Mouse (Mus musculus): ENCODE results near the gene Mcoln2.

Gene Mcoln2

GRCm38 (mm10) chr3:146146131-146146530 lies 3.5 kb upstream of the Mcoln2 start:
- in situ Hi-C loops (cut with MboI), result no loop called here

- in situ Hi-C loops (cut with MboI), result no loop called here
Observed at GRCm38 (mm10) chr3:146150058-146150400, 396 bp downstream of the Mcoln2 start.

GRCm38 (mm10) chr3:146150560-146150959 lies 927 bp downstream of the Mcoln2 start:
- in situ Hi-C loops (cut with MboI), result no loop called here

DNA sequence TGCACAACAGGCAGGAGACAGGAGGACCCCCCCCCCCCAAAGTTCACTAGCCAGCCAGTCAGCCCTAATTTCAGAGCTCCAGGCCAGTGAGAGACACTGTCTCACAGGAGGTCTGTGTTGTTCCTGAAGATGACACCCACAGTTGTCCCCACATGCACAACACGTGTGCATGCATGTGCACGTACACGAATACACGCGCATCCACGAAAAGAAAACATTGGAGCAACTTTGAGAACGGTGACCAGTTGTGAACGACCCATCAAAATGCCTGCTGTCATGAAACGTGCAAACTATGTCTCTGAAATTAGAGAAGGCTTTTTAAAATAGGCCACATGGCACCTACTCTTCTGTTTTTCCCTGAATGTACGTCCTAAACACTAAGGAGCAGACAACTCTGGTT lies 1.7 kb downstream of the Mcoln2 start:
- in situ Hi-C loops (cut with MboI), result no loop called here

DNA sequence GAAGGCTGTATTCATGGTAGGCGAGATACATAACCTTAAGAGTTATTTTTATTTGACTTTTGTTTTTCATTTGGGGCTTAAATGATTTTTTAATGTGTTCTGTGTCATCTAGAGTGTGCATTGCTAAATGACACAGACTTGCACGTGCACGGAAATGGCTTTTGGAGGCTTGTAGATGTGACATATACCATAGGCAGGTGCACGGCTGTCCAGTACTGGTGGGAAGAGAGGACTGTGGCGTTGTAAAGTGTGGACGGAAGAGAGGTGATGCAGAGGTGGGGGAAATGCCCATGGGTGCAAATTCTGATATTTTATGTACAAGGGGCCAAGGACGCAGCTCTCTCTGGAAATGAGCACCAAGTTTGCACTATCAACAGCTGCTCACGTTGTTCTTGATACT lies 2.1 kb downstream of the Mcoln2 start:
- in situ Hi-C loops (cut with MboI), result no loop called here

- in situ Hi-C loops (cut with MboI), result no loop called here
Observed at GRCm38 (mm10) chr3:146152348-146152747, 2.7 kb downstream of the Mcoln2 start.

GRCm38 (mm10) chr3:146152913-146153312 lies 3.3 kb downstream of the Mcoln2 start:
- in situ Hi-C loops (cut with MboI), result no loop called here

- in situ Hi-C loops (cut with MboI), result no loop called here
Observed at GRCm38 (mm10) chr3:146153862-146154611, 4.4 kb downstream of the Mcoln2 start.

DNA sequence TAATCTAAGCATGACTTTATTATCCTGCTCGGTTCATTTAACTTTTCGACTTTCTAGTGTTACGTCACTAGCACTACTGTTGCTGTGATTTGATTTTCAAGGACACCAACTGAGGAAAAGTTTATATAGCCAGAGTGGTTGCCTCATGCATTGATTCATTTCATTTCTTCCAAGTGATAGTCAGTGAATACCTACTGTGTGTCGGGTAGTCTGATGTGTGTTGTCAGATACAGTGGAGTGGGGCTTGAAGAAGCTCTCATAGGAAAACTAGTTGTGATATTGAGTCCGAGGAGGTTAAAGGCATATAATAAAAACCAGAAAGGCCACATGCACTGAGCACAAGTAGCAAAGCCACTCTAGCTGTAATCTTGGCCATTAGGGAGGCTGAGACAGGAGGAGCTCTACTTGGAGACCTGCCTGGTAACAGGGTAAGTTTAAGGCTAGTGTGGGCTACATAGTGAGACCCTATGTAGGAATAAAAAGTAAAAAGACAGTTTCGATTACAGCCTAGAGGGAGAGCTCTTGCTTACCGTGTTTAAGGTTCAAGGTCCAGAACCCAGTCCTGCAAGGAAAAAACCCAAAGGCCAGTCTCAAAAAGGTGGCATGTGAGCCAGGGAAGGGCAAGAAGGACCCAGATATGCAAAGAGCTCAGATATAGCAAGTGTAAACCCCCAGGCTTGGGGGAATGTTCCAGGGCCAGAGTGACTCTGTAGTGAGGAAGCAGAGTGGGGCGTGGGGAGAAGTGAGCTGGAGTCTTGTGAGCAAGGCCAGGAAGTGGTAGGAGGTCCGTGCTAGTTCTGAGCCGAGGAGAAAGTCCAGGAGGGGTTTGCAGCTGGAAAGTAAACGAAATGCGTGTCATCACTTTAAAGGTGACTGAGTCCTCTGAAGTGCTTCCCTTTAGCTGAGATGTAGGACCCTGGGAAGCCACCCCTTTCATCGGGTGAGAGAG lies 6.3 kb downstream of the Mcoln2 start:
- in situ Hi-C loops (cut with MboI), result no loop called here

DNA sequence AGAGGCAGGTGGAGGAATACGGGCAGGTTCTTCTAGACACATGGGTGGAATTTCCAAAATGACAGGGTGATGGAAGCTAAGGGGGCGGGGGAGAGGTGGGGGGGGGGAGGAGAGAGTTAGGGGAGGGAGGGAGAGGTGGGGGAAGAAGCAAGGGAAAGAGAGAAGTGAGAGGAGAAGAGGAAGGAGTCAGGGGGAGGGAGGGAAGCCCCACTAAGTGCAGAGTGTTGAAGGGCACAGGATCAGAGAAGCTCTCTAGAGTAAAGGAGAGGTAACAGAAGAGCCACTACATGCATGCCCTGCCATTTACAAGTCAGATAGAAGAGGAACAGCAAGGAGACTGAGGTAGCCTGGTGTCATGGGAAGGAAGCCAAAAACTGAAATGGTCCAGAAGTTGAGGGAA lies 7.2 kb downstream of the Mcoln2 start:
- in situ Hi-C loops (cut with MboI), result no loop called here

- in situ Hi-C loops (cut with MboI), result no loop called here
Observed at GRCm38 (mm10) chr3:146158039-146158438, 8.4 kb downstream of the Mcoln2 start.

DNA sequence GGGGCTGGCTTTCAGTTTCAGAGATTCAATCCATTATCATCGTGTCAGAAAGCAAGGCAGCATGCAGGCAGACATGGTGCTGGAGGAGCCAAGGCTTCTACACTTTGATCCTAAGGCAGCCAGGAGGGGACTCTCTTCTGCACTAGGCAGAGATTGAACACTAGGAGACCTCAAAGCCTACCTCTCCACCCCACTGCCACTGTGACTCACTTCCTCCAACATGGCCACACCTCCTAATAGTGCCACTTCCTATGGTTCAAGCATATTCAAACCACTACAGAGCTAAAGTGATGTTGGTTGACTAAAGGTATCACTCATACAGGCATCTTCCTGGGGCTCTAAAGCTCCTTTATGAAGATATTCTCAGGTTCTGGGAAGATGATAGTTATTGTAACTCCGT lies 9.7 kb downstream of the Mcoln2 start:
- in situ Hi-C loops (cut with MboI), result no loop called here

- in situ Hi-C loops (cut with MboI), result no loop called here
Observed at GRCm38 (mm10) chr3:146162197-146162596, 12.6 kb downstream of the Mcoln2 start.

GRCm38 (mm10) chr3:146169356-146169755 lies 19.7 kb downstream of the Mcoln2 start:
- in situ Hi-C loops (cut with MboI), result no loop called here

GRCm38 (mm10) chr3:146173030-146173429 lies 23.4 kb downstream of the Mcoln2 start:
- in situ Hi-C loops (cut with MboI), result no loop called here

DNA sequence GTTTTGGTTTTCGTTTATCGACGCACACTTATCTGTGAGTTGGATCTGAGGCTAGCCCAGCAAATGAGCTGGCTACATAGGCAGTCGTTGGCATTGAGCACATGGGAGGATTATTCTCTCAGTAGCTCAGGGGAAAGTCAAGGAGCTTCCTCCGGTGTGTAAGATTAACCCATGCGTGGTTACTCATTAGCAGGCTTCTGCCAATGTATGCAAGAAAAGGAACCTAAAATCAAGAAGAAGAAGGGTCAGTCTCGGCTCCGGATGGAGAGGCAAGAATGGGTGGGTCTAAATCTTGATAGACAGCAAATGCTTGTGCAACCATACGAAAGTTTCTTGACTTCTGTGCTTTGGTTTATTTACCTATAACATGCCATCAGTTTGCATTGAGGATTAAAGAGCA lies 24.6 kb downstream of the Mcoln2 start:
- in situ Hi-C loops (cut with MboI), result no loop called here

DNA sequence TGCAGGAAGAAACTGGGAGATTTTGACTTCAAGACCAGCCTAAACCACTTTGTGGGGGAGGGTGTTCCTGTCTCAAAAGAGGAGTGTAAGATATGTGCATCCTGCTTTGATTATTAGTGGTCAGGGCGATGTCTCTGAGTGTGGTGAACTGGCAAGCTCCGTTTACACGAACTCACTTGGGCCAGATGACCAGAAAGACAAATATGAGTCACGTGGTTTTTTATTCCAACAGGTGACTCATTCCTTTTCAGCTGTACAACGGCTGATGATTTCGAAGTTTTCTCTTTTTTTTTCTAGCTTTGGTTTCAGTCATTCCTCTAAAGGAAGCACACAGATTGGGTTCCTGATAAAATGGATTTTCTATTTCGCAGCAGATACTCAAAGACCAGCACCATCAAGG lies 27.7 kb downstream of the Mcoln2 start:
- in situ Hi-C loops (cut with MboI), result loop anchor here (5.0 to 25.0 kb wide), 2 partner anchors 120 to 240 kb away; partner anchors contain the start of gene 2410004B18Rik

- in situ Hi-C loops (cut with MboI), result loop anchor here (5.0 to 25.0 kb wide), 2 partner anchors 121 to 241 kb away; partner anchors contain the start of gene 2410004B18Rik
Observed at GRCm38 (mm10) chr3:146177748-146178582, 28.3 kb downstream of the Mcoln2 start.

DNA sequence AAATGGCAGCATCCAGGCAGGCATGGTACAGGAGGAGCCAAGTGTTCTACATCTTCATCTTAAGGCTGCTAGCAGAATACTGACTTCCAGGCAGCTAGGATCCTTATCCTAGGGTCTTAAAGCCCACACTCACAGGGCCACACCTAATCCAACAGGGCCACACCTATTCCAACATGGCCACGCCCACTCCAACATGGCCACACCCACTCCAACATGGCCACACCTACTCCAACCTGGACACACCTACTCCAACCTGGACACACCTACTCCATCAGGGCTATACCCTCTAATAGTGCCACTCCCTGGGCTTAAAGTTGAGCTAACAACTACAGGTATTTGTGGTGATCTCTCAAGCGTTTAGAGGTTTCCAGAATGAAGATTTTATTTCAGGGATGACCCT lies 30.7 kb downstream of the Mcoln2 start:
- in situ Hi-C loops (cut with MboI), result loop anchor here (10.0 to 25.0 kb wide), 2 partner anchors 164 to 243 kb away; partner anchors contain the start of gene 2410004B18Rik

GRCm38 (mm10) chr3:146180986-146181385 lies 31.4 kb downstream of the Mcoln2 start:
- in situ Hi-C loops (cut with MboI), result loop anchor here (10.0 to 25.0 kb wide), 2 partner anchors 164 to 244 kb away; partner anchors contain the start of gene 2410004B18Rik

DNA sequence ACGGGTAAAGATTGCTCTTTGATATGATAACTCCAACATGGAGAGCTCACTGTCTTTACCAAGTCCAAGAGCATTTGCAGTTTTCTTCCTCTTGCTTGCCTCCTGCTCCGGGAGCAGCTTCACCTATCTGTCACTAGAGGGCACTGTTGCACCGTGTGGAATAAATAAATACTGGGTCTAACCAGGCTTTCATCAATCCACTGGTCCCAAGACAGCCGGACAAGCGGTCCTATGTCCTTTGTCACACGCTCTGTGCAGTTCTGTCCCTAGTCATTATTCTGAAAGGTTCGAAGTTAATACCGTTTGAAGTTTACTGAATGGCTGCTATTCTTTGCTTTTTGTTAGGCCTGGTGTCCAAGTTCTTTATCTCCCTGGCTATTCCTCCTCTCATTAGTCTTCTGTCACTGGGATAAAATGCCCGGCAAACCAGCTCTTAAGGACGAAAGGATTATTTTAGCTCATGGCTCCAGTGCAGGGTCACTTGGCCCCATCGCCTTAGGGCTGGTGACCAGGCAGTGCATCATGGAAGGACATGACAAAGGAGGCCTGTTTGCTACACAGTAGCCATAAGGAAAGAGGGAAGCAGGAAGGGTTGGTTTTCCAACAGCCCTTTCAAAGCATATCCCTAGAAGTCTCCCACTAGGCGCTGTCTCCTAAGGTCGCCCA lies 35.5 kb downstream of the Mcoln2 start:
- in situ Hi-C loops (cut with MboI), result loop anchor here (10.0 to 25.0 kb wide), 2 partner anchors 160 to 248 kb away; partner anchors contain the start of gene 2410004B18Rik
